Mouse (Mus musculus) MEL (cell line): ENCODE results near the gene Prrx2. TPM values are rescaled to one million over a fixed set of nuclear protein-coding genes. Genes with fewer than 3 reads are reported as not detected.

ENCODE experiments used
- DNase-seq: peaks from one replicate; pipeline ENCODE4 v3.0.0; 2011; ENCODE audit warnings: low read depth, low spot score
- H3K27ac ChIP-seq: 2 replicates; pipeline ENCODE4 v1.5.1; 2012; ENCODE audit warnings: low read depth, mild to moderate bottlenecking, control low read depth, low read length, moderate library complexity; ENCODE audit not compliant: control insufficient read depth
- H3K27me3 ChIP-seq, 2 experiments: fragments of 150-350 bp in 1 of 2; sonication (generic) in 1 of 2; 2 replicates each; pipeline ENCODE4 v1.6.1; 2012; ENCODE audit warnings: low read length in 2 of 2, mild to moderate bottlenecking in 2 of 2, improper control_type of control experiment in 1 of 2, moderate library complexity in 1 of 2; ENCODE audit not compliant: insufficient read depth in 2 of 2, control insufficient read depth in 1 of 2
- H3K36me3 ChIP-seq, 2 experiments: 2 replicates each; pipeline ENCODE4 v1.6.1; 2012 to 2014; ENCODE audit warnings: low read length in 2 of 2, improper control_type of control experiment in 1 of 2, inconsistent platforms in 1 of 2, mild to moderate bottlenecking in 1 of 2; ENCODE audit not compliant: insufficient read depth in 2 of 2, control insufficient read depth in 1 of 2
- H3K4me1 ChIP-seq, 2 experiments: fragments of 150-350 bp in 1 of 2; sonication (generic) in 1 of 2; 2 replicates each; pipeline ENCODE4 v1.6.1; 2012; ENCODE audit warnings: low read length in 2 of 2, improper control_type of control experiment in 1 of 2, mild to moderate bottlenecking in 1 of 2; ENCODE audit not compliant: insufficient read depth in 2 of 2, control insufficient read depth in 1 of 2
- H3K4me3 ChIP-seq, 2 experiments: fragments of 150-350 bp in 1 of 2; sonication (generic) in 1 of 2; 2 replicates each; pipeline ENCODE4 v1.5.1; 2012; ENCODE audit warnings: low read depth in 2 of 2, low read length in 2 of 2, mild to moderate bottlenecking in 2 of 2, moderate library complexity in 2 of 2, control low read depth in 1 of 2, improper control_type of control experiment in 1 of 2; ENCODE audit not compliant: control insufficient read depth in 1 of 2, insufficient read depth in 1 of 2
- H3K79me2 ChIP-seq: 2 replicates; pipeline ENCODE4 v1.6.1; 2012; ENCODE audit warnings: mild to moderate bottlenecking, low read length, moderate library complexity; ENCODE audit not compliant: control insufficient read depth, poor library complexity, insufficient read depth
- H3K9ac ChIP-seq: 2 replicates; pipeline ENCODE4 v1.6.1; 2012; ENCODE audit warnings: low read depth, mild to moderate bottlenecking, control low read depth, low read length, moderate library complexity; ENCODE audit not compliant: control insufficient read depth, poor library complexity, severe bottlenecking
- H3K9me3 ChIP-seq: fragments of 150-350 bp; sonication (generic); replicated peaks from 2 replicates; pipeline ENCODE4 v1.6.1; 2012; ENCODE audit warnings: mild to moderate bottlenecking, low read length, improper control_type of control experiment, moderate library complexity; ENCODE audit not compliant: insufficient read depth
- CTCF ChIP-seq, 3 experiments: IDR thresholded peaks in 2 of 3; conservative IDR thresholded peaks in 1 of 3; 2 replicates each; pipeline ENCODE4 v1.5.1; 2011 to 2012; ENCODE audit warnings: low read length in 3 of 3, low read depth in 2 of 3, mild to moderate bottlenecking in 2 of 3, improper control_type of control experiment in 1 of 3, inconsistent platforms in 1 of 3, mixed read lengths in 1 of 3, moderate library complexity in 1 of 3; ENCODE audit not compliant: control insufficient read depth in 1 of 3, insufficient read depth in 1 of 3, poor library complexity in 1 of 3, severe bottlenecking in 1 of 3
- ELF1 ChIP-seq: IDR thresholded peaks from 2 replicates; pipeline ENCODE4 v1.6.1; 2014; ENCODE audit warnings: low read depth, mild to moderate bottlenecking, inconsistent platforms, low read length, improper control_type of control experiment, moderate library complexity
- GATA1 ChIP-seq: IDR thresholded peaks from 2 replicates; pipeline ENCODE4 v1.6.1; 2011; ENCODE audit warnings: low read depth, low read length, improper control_type of control experiment
- HCFC1 ChIP-seq: IDR thresholded peaks from 2 replicates; pipeline ENCODE4 v1.6.1; 2012; ENCODE audit warnings: low read depth, mild to moderate bottlenecking, inconsistent platforms, low read length, improper control_type of control experiment, moderate library complexity
- JUND ChIP-seq: IDR thresholded peaks from 2 replicates; pipeline ENCODE4 v1.6.1; 2011; ENCODE audit warnings: low read depth, mild to moderate bottlenecking, improper control_type of control experiment, low read length
- MAFK ChIP-seq: IDR thresholded peaks from 2 replicates; pipeline ENCODE4 v1.6.1; 2011; ENCODE audit warnings: low read depth, mild to moderate bottlenecking, low read length, improper control_type of control experiment, borderline replicate concordance
- MAZ ChIP-seq: IDR thresholded peaks from 2 replicates; pipeline ENCODE4 v1.6.1; 2012; ENCODE audit warnings: low read depth, mild to moderate bottlenecking, inconsistent platforms, low read length, improper control_type of control experiment
- MEF2A ChIP-seq: IDR thresholded peaks from 2 replicates; pipeline ENCODE4 v1.6.1; 2014; ENCODE audit warnings: low read depth, mild to moderate bottlenecking, inconsistent platforms, low read length, improper control_type of control experiment; ENCODE audit not compliant: poor library complexity, insufficient replicate concordance, severe bottlenecking; ENCODE audit errors: extremely low read depth
- MXI1 ChIP-seq: IDR thresholded peaks from 2 replicates; pipeline ENCODE4 v1.6.1; 2011; ENCODE audit warnings: mild to moderate bottlenecking, low read depth, low read length, improper control_type of control experiment
- MYB ChIP-seq: IDR thresholded peaks from 2 replicates; pipeline ENCODE4 v1.6.1; 2011; ENCODE audit warnings: mild to moderate bottlenecking, low read depth, low read length, improper control_type of control experiment
- MYC ChIP-seq: IDR thresholded peaks from 2 replicates; pipeline ENCODE4 v1.6.1; 2011; ENCODE audit warnings: low read depth, mild to moderate bottlenecking, low read length, improper control_type of control experiment, moderate library complexity
- NELFE ChIP-seq: IDR thresholded peaks from 2 replicates; pipeline ENCODE4 v1.6.1; 2011; ENCODE audit warnings: low read depth, low read length, improper control_type of control experiment
- RAD21 ChIP-seq: IDR thresholded peaks from 2 replicates; pipeline ENCODE4 v1.6.1; 2011; ENCODE audit warnings: mild to moderate bottlenecking, low read depth, low read length, improper control_type of control experiment
- RCOR1 ChIP-seq: IDR thresholded peaks from 2 replicates; pipeline ENCODE4 v1.6.1; 2012; ENCODE audit warnings: low read depth, mild to moderate bottlenecking, inconsistent platforms, low read length, improper control_type of control experiment
- SIN3A ChIP-seq: IDR thresholded peaks from 2 replicates; pipeline ENCODE4 v1.6.1; 2012; ENCODE audit warnings: low read length, improper control_type of control experiment, inconsistent platforms
- SMC3 ChIP-seq: IDR thresholded peaks from 2 replicates; pipeline ENCODE4 v1.6.1; 2011; ENCODE audit warnings: low read depth, low read length, improper control_type of control experiment
- TCF12 ChIP-seq: IDR thresholded peaks from 2 replicates; pipeline ENCODE4 v1.6.1; 2014; ENCODE audit warnings: low read depth, mild to moderate bottlenecking, inconsistent platforms, low read length, improper control_type of control experiment, moderate library complexity
- UBTF ChIP-seq: IDR thresholded peaks from 2 replicates; pipeline ENCODE4 v1.6.1; 2012; ENCODE audit warnings: low read depth, mild to moderate bottlenecking, inconsistent platforms, low read length, improper control_type of control experiment, moderate library complexity, borderline replicate concordance; ENCODE audit not compliant: insufficient read depth
- ZC3H11A ChIP-seq: IDR thresholded peaks from 2 replicates; pipeline ENCODE4 v1.6.1; 2012; ENCODE audit warnings: low read depth, mild to moderate bottlenecking, inconsistent platforms, low read length, improper control_type of control experiment
- ZKSCAN1 ChIP-seq: IDR thresholded peaks from 2 replicates; pipeline ENCODE4 v1.6.1; 2012; ENCODE audit warnings: low read depth, mild to moderate bottlenecking, inconsistent platforms, low read length, improper control_type of control experiment, moderate library complexity
- ZMIZ1 ChIP-seq: IDR thresholded peaks from 2 replicates; pipeline ENCODE4 v1.6.1; 2012; ENCODE audit warnings: low read depth, mild to moderate bottlenecking, inconsistent platforms, low read length, improper control_type of control experiment, moderate library complexity
- polyA plus RNA-seq, 2 experiments: library from polyadenylated mRNA; stranded (reverse) in 1 of 2; unstranded in 1 of 2; fragments of >175 nt in 1 of 2; fragments of >200 nt in 1 of 2; gene quantifications; 2 replicates each; pipeline versions ENCODE4 v1.2.1 to v1.2.4; 2012; ENCODE audit warnings: low replicate concordance in 2 of 2, low read depth in 1 of 2; ENCODE audit not compliant: insufficient read length in 2 of 2, insufficient read depth in 1 of 2, missing spikeins in 1 of 2
- total RNA-seq: library from RNA; depleted of rRNA; stranded (reverse); fragments of 300-350 nt; gene quantifications from 2 replicates; pipeline ENCODE4 v1.2.3, GENCODE M21; 2012

The Prrx2 gene
- total and polyA plus RNA-seq, 3 experiments: not detected

DNA sequence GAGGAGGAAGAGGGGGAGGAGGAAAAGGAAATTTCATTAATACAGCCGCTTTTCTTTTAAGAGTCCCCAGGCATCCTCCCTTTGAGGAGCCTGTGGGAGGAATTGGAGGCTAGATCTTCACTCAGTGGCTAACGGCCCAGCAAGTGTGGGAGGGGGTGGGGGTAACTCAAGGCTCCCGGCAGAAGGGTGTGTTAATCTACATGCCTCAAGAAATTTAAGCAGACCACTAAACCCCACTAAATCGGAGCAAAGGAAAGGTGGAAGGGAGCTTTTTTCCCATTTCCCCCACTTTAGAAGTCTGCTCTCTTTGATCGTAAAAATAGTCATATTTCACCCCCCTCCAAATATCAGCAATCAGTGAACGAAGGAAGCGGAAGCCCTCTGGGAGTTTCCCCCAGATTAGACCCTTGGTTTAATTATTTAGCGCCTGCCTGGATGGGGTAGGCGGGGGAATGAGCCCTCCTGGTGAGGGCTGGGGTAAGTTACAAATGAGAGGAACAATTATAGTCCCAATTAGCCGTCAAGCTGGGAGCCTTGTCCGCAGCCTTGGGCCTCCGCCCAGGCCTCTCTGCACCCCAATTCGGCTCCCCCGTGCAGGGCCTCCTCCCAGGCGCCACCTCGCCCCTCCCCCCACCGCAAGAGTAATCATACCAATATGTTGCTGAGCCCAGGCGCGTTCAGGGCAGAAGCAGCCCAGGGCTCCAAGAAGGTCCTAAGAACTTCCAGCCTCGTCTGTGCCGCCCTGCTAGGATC, 1.6 kb downstream of the Prrx2 start:
- peak; percentile 55 for DNase-seq
- H3K4me1 ChIP-seq: peaks cover 0 to 9% of the 10 kb centered on the region in 2 experiments; a peak in 1 of 4 replicates
- no peaks in the 10 kb centered on the region for H3K79me2 ChIP-seq
- peak overlapping the region; percentile 42; the same call in 1 of the 2 replicates for H3K9ac ChIP-seq
- H3K36me3 ChIP-seq: no peaks in the 10 kb centered on the region
- no peaks in the 10 kb centered on the region for H3K9me3 ChIP-seq
- TF ChIP-seq JUND (no peak), MEF2A (no peak), SMC3 (no peak), MAFK (no peak), MAZ (no peak), ZC3H11A (no peak), CTCF (IDR thresholded peaks at IDR 0.05 in 2 of 3, conservative IDR thresholded peaks at IDR 0.05 in 1 of 3; ENCODE audit: control insufficient read depth in 1 of 3, insufficient read depth in 1 of 3, low read depth in 2 of 3, low read length in 3 of 3, poor library complexity in 1 of 3, severe bottlenecking in 1 of 3) (no peak), MYB (no peak), UBTF (no peak), GATA1 (no peak), NELFE (no peak)
- TF ChIP-seq, all 39 proteins: peak for 0
- Histone ChIP-seq H3K27me3 (peaks cover 6 to 7% of the 10 kb centered on the region in 2 experiments; a peak in 3 of 4 replicates), H3K4me3 (peak overlapping the region; percentile 24 to 32; a peak in 3 of 4 replicates), H3K27ac (no peak overlapping the region)

DNA sequence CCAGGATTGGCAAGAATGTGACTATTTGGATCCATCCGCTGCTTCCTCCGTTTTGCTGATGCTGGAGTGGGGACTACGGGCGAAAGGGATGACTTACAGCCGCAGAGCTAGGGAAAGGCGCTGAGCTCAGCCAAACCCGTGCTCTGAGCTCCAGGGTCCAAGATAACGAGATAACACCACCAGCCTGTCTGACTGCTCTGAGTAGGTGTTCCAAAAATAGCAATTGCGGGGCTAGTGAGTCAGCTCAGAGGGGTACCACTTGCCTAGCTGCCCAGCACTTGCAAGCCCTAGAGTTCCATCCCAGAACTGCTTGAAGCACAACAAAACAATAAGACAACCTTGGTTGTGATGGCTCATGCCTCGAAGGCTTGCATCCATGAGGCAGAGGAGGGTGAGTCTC, 7.8 kb downstream of the Prrx2 start:
- no peak for DNase-seq
- Histone ChIP-seq H3K27ac (no peak overlapping the region), H3K27me3 (peaks cover 7 to 12% of the 10 kb centered on the region in 2 experiments), H3K9ac (no peak overlapping the region), H3K4me3 (no peak overlapping the region), H3K36me3 (no peaks in the 10 kb centered on the region), H3K4me1 (no peaks in the 10 kb centered on the region), H3K9me3 (no peaks in the 10 kb centered on the region)
- TF ChIP-seq TCF12: no peak
- no peak for TF ChIP-seq MYC
- no peak for TF ChIP-seq ELF1
- TF ChIP-seq HCFC1: no peak
- no peak for TF ChIP-seq RCOR1
- no peak for TF ChIP-seq MXI1
- no peak for TF ChIP-seq SIN3A
- TF ChIP-seq GATA1: no peak
- no peak for TF ChIP-seq RAD21
- no peak for TF ChIP-seq SMC3
- no peak for TF ChIP-seq ZMIZ1
- no peak for TF ChIP-seq ZKSCAN1
- TF ChIP-seq, all 39 proteins: peak for 0
- H3K79me2 ChIP-seq: no peaks in the 10 kb centered on the region
